Mouse (Mus musculus) frontal cortex, postnatal 25 days (tissue): ENCODE measurements around the gene Ceacam2.
A peak's percentile ranks its signal among the peaks of the same experiment; 100 is the strongest.
"Not testable (repeated sequence)": the region's sequence is repeated elsewhere in the genome, so short reads cannot be mapped to it uniquely, and the experiment has no call there.

ENCODE experiments used
- DNase-seq, 2 experiments: peaks; one replicate each; pipeline ENCODE4 v3.0.0; 2022; ENCODE audit warnings: low spot score in 2 of 2

The Ceacam2 gene

DNA sequence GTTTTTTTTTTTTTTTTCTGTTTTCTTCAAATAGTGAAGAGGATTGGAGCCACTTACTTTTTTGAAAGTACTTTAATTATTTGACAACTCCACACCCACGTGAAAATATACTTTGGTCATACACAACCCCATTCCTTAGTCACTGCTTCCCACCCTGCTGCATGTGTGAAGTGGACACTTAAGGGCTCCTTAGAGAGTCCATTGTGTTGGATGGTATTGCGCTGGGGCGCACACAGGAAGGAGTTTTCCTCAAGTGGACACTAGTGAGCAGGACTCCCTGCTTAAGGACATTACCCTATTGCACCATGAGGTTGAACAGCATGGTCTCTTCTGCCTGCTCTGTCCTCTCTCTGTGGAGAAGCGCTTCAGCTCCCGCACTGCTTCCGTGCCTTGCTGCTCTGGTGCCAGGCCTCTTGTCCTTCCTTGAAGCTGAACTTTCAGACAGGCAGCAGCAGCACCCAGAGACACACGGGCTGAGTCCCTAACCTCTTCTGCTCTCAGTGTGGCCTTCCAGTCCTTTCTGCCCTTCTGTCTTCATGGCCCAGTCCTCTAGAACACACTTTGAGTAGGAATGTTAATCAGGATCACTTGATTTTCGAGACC lies 56.4 kb downstream of the Ceacam2 start:
- DNase-seq: no peak

DNA sequence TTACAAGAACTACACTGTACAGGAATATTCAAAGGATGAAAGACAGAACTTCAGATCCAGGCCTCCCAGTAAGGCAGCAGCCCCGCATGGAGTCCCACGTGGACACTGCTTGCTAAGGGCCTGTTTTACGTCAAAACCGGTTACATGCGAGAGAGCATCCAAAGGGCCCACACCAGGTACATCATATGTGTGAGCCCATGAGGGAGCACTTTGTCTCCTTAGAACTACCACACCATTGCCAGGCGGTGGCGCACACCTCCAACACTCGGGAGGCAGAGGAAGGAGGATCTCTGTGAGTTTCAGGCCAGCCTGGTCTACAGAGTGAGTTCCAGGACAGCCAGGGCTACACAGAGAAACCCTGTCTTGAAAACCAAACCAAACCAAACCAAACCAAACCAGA lies 58.9 kb downstream of the Ceacam2 start:
- DNase-seq: not testable (repeated sequence)

DNA sequence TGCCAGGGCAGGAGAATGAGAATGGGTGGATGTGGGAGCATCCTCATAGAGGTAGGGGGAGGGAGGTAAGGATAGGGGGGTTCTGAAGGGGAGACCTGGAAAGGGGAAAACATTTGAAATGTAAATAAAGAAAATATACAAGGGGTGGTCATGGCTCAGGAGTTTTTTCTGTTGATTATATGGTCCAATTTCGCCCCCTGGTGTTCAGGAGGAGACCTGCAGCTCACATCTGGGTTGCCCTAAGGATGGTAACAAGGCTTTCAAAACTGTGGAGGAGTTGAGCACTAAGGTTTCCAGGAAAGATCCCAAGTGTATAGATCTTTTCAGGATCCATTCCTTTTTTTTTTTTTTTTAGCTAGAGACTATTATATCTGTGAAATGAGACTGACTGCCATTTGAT lies 60.2 kb downstream of the Ceacam2 start:
- DNase-seq: peak; percentile 9 to 30

DNA sequence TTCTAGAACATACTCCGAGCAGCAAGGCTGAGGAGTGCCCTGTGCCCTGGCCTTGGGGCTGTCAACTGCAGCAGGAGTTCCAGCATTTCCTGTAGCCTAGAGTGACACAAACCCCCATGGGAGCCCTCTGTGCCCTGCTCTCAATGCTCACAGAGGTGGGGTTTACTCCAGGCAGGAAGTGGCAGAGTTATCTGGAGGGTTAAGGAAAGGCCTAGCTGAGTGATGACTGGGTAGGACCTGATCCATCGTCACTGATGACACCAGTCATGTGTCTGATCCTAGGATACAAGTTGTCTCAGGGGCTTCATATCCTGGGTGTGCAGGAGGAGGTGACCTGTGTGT lies 61.9 kb downstream of the Ceacam2 start:
- DNase-seq: not testable (repeated sequence)

DNA sequence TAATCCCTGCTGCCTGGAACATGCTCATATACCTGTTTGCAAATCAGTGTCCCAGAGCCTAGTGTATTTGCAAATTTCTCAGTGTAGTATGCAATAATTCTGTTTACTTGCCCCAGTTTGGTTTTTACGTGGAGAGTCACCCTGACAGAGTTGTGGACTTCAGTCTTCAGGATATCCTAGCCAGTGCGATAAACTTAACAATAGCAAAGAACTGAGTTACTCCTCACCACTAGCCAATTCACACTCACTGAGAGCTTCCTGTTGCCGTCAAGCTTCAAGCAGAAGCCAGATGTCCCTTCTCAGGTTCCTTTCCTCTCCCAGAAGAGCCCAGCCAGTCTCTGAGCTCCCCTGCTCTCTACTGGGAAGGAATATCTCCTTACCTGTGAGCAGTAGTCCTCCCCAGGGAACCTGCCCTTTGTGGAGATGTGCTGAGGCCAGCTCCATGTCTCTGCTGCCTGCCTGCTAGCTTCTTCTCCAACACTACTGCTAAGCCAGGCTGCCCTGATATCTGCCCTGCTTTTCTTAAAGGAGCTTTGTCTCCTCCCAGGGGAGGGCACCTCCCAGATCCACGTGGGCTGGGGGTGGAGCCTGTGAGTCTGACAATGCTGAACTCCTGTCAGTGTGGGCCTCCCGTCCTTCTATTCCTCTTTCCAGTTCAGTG lies 62.4 kb downstream of the Ceacam2 start, which contains the start of gene Ceacam1:
Ceacam1 (minus strand) TSS at position 513 of the 661 bp plus-strand sequence.
- not testable (repeated sequence) for DNase-seq

DNA sequence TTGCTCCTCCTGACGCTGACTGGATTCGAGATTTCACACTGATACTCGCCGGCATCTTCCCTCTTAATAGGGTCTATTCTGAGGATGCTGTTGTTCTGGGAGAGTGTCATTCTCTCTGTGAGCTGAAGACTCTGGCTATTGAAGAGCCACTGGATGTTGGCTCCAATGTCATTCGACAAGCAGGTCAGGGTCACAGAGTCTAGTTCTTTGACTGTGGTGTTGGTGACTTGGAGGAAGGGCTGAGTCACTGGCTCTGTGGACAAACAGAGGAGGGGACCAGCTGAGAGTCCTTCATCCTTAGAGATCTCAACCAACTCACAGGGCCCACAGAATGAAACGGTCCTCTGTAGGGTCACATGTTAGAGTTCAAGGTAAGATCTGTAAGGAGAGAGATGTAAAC lies 67.8 kb downstream of the Ceacam2 start:
- not testable (repeated sequence) for DNase-seq
